Mouse (Mus musculus) hindbrain, embryonic 15.5 days (tissue): ENCODE measurements at regions not wholly inside any gene's neighbourhood (a gene's known extent, or its start where the extent isn't known, plus 50 kb on each side); places are given as distances from the start of the nearest gene placed in this dataset.

Experiments
- ATAC-seq: fragments of 200-750 bp; cut with Nextera tagmentation; 2 replicates; pipeline ENCODE4 v1.8.0; 2017; ENCODE audit warnings: low read depth, moderate number of reproducible peaks, moderate TSS enrichment; ENCODE audit not compliant: low FRiP score
- H3K27ac ChIP-seq: fragments of 300-500 bp; sonication (generic); replicated peaks from 2 replicates; pipeline ENCODE4 v1.5.1; 2015; ENCODE audit warnings: mild to moderate bottlenecking, inconsistent platforms
- H3K27me3 ChIP-seq: fragments of 300-500 bp; sonication (generic); 2 replicates; pipeline ENCODE4 v1.6.1; 2015; ENCODE audit warnings: control low read depth, inconsistent platforms
- H3K36me3 ChIP-seq: fragments of 300-500 bp; sonication (generic); 2 replicates; pipeline ENCODE4 v1.6.1; 2015; ENCODE audit warnings: control low read depth, inconsistent platforms
- H3K4me1 ChIP-seq: fragments of 300-500 bp; sonication (generic); replicated peaks from 2 replicates; pipeline ENCODE4 v1.6.1; 2015; ENCODE audit warnings: control low read depth, inconsistent platforms
- H3K4me2 ChIP-seq: fragments of 300-500 bp; sonication (generic); 2 replicates; pipeline ENCODE4 v1.6.1; 2015; ENCODE audit warnings: moderate library complexity, mild to moderate bottlenecking, inconsistent platforms
- H3K4me3 ChIP-seq: fragments of 300-500 bp; sonication (generic); 2 replicates; pipeline ENCODE4 v1.5.1; 2015; ENCODE audit warnings: mild to moderate bottlenecking, inconsistent platforms
- H3K9ac ChIP-seq: fragments of 300-500 bp; sonication (generic); 2 replicates; pipeline ENCODE4 v1.6.1; 2015; ENCODE audit warnings: inconsistent platforms
- H3K9me3 ChIP-seq: fragments of 300-500 bp; sonication (generic); 2 replicates; pipeline ENCODE4 v1.6.1; 2016; ENCODE audit warnings: control low read depth, inconsistent platforms
- WGBS: fragments of 180-500 bp; shearing (Covaris S2); methylation state at CpG from one replicate; pipeline ENCODE4 v1.1.7; 2015; 5-methylcytosine and 5-hydroxymethylcytosine counted together

DNA sequence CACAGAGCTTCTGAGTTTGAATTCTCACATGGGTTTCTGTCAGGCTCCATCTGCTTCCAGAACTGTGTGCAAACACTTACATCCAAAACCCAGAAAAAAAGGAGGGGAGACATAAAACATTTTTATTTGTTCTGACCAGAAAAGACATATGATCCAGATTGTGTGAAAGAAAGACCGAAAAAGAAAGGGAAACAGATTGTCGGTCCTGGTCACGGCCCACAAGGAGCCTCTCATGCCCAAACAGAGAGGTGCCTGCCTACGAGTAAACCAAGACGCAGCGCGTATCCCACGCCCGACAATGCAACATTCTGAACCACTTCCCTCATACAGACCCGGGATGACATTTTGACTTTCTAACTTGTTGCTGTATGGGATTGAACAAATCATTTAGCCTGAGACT lies 65.3 kb upstream of the Rgma start:
- 95% methylated on average over 10 of the region's 10 CpGs for WGBS
- H3K4me2 ChIP-seq, result no peak overlapping the region
- ATAC-seq, result no peak
- no peak overlapping the region for H3K9ac ChIP-seq
- H3K4me3 ChIP-seq, result no peak overlapping the region
- H3K9me3 ChIP-seq, result no peaks in the 10 kb centered on the region
- H3K4me1 ChIP-seq, result peaks cover 18% of the 10 kb centered on the region
- no peak overlapping the region for H3K27ac ChIP-seq
- no peaks in the 10 kb centered on the region for H3K36me3 ChIP-seq
- H3K27me3 ChIP-seq, result no peaks in the 10 kb centered on the region

DNA sequence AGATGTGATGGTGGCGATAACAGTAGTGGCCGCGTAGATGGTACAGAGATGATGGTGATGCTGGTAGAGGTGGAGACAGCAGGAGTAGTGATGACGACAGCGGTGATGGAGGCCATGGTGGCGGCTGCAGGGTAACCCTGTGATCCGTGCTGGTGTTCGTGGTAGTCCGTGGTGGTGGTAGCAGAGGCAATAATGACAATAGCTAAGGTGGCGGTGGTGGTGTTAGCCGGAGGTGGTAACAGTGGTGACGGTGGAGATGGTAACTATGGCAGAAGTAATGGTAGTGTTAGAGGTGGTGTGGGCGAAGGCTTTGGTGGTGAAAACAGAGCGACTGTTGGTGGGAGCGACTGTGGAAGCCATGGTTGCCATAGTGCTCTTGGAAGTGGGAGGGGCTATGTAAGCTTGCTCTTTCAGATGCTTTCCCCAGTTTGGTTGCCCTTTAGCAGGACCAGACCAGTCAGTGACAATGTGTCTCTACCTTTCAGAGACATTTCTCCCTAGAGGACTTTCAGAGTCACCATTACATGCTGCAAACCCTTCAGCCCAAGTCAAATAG lies 64.7 kb upstream of the Rgma start:
- Histone ChIP-seq H3K4me2 (no peak overlapping the region), H3K9ac (no peak overlapping the region), H3K36me3 (no peaks in the 10 kb centered on the region), H3K9me3 (no peaks in the 10 kb centered on the region), H3K27ac (no peak overlapping the region), H3K27me3 (no peaks in the 10 kb centered on the region), H3K4me1 (peaks cover 12% of the 10 kb centered on the region), H3K4me3 (no peak overlapping the region)
- no peak for ATAC-seq
- WGBS, result 96% methylated on average over 15 of the region's 15 CpGs

DNA sequence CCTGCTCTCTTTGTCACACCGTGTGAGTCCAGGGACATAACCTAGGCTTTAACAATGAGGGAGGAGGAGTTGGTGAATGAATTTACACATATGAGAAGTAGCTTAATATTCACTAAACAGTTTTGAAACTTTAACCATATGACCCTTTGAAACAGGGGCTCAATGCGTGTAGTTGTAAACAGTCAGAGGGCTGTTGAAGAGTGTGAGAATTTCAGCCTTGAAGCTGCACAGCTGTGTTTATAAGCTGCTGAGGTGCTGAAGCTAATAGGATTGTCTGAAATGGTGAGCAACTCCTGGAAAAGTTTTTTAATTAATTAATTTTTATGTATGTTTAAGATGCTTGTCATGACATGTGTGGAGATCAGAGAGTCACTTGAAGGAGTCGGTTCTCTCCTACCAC lies 59.8 kb upstream of the Rgma start:
- Histone ChIP-seq H3K27me3 (no peaks in the 10 kb centered on the region), H3K4me3 (no peak overlapping the region), H3K36me3 (no peaks in the 10 kb centered on the region), H3K27ac (no peak overlapping the region), H3K4me1 (0 out of 2 replicates have a peak, but pooled peaks cover 3% of the 10 kb centered on the region), H3K9ac (no peak overlapping the region), H3K9me3 (no peaks in the 10 kb centered on the region), H3K4me2 (no peak overlapping the region)
- ATAC-seq, result no peak
- WGBS, result 76% methylated on average over 3 of the region's 3 CpGs

DNA sequence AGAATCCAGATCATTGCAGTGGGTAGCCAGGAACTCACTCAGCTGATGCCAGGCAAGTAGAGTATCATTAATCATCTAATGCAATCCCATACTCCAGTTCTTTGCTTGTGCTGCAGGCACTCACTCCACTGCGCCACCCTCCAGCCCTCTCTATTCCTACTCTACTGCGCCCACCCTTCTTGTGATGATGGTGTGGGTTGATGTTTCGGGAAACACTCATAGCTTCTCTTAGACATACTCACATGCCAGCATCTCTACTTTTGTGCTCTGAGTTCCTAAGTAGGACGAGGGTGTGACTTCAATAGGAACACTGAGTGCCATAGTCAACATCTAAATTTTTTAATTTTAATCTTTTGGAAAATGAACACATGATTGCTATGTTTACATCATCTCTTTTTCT lies 57.7 kb upstream of the Rgma start:
- Histone ChIP-seq H3K9me3 (no peaks in the 10 kb centered on the region), H3K9ac (no peak overlapping the region), H3K36me3 (no peaks in the 10 kb centered on the region), H3K27me3 (no peaks in the 10 kb centered on the region), H3K27ac (no peak overlapping the region), H3K4me1 (0 out of 2 replicates have a peak, but pooled peaks cover 3% of the 10 kb centered on the region), H3K4me3 (no peak overlapping the region), H3K4me2 (no peak overlapping the region)
- WGBS, result 98% methylated on average over 4 of the region's 4 CpGs
- ATAC-seq, result no peak

DNA sequence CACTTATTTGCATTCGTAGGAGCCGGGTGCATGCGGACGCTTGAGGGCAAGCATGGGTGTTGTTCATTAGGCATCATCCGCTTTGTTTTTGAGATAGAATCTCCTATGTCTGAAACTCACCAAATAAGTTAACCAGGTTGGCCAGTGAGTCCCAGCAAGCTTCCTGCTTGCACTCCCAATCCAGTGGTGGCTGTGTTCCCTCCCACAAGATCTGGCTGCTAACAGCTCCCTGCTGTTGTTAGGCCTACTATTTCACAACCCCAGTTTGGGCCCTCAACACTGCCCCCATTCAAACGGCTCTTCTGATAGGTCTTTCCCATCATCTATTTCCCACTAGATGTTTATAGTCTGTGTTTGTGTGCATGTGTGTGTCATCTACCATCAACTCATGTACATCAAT lies 56.3 kb upstream of the Rgma start:
- no peak overlapping the region for H3K9ac ChIP-seq
- no peak overlapping the region for H3K27ac ChIP-seq
- H3K4me2 ChIP-seq, result no peak overlapping the region
- 0 out of 2 replicates have a peak, but pooled peaks cover 3% of the 10 kb centered on the region for H3K4me1 ChIP-seq
- WGBS, result 95% methylated on average over 6 of the region's 6 CpGs
- no peak for ATAC-seq
- H3K4me3 ChIP-seq, result no peak overlapping the region
- H3K36me3 ChIP-seq, result no peaks in the 10 kb centered on the region
- H3K9me3 ChIP-seq, result no peaks in the 10 kb centered on the region
- no peaks in the 10 kb centered on the region for H3K27me3 ChIP-seq

DNA sequence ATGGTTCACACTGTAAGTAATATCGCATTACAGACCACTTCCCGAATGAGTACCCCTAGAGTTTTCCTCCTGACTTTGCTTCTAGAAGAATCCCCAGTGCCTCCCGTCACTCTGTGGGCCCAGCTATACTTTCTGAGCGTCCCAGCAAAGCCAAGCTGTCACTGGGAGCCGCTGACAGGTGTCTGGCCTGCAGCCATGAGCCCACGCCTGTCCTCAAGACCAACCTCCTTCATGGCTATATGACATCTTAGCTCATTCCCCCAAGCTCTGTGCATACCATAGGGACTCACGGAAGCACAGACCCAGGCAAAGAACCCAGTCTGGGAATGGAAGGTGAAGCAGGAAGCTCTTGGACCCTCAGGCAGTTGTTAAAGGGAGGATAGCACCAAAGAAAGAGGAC lies 55.3 kb upstream of the Rgma start:
- WGBS, result 75% methylated on average over 7 of the region's 7 CpGs
- Histone ChIP-seq H3K27me3 (no peaks in the 10 kb centered on the region), H3K27ac (no peak overlapping the region), H3K4me2 (no peak overlapping the region), H3K4me1 (0 out of 2 replicates have a peak, but pooled peaks cover 3% of the 10 kb centered on the region), H3K9ac (no peak overlapping the region), H3K9me3 (no peaks in the 10 kb centered on the region), H3K36me3 (no peaks in the 10 kb centered on the region), H3K4me3 (no peak overlapping the region)
- no peak for ATAC-seq

DNA sequence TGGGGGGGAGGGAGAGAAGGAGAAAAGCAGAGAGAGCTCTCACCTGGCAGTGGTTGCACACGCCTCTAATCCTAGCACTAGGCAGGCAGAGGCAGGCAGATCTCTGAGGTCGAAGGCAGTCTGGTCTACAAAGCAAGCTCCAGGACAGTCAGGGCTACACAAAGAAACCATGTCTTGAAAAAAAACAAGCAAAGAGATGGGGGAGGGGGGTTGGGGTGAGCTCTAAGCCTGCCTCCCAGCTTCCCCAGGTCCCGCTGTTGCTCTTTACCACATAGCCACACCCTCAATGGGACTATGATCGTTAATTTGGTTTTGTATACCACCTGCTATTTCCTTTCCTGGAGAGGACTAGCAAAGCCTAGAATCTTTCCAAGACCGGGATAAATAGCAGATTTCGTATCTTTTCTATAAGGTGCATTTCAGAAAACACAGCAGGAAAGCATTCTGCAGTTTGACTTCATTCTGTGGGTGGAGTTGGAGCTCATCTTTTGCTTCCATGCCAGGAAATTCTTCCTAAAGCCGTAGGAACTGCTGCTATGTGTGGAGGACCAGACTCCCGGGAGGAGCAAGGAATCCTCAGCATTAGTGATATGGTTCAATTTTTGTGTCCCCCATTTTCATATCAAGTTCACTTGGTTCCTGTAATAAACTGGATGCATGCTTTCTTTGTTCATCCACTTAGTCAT lies 52.7 kb upstream of the Rgma start:
- Histone ChIP-seq H3K4me3 (no peak overlapping the region), H3K4me2 (no peak overlapping the region), H3K27ac (no peak overlapping the region), H3K4me1 (peaks cover 3% of the 10 kb centered on the region; the same call in 1 of the 2 replicates), H3K9me3 (no peaks in the 10 kb centered on the region), H3K36me3 (no peaks in the 10 kb centered on the region), H3K27me3 (no peaks in the 10 kb centered on the region), H3K9ac (no peak overlapping the region)
- ATAC-seq, result no peak
- 86% methylated on average over 8 of the region's 8 CpGs for WGBS

DNA sequence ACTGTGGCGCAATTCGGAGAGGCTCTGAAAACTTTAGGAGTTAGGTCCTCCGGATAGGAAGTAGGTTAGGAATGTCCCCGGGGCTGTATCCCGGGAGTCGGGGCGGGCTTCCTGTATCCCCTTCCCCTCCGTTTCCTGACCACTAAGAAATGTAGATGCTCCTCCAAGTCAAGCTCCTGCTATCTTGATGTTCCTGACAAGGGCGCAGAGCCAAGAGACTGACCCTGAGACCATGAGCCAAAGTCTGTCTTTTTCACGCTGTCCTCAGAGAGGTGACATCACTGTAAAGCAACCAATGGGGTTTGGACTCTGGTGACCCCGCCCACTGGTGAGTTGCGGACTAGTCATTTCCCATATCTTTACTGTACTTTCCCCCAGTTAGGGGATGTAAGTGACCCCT lies 51.8 kb upstream of the Rgma start:
- Histone ChIP-seq H3K27ac (no peak overlapping the region), H3K36me3 (no peaks in the 10 kb centered on the region), H3K4me1 (peaks cover 3% of the 10 kb centered on the region; the same call in 1 of the 2 replicates), H3K9me3 (no peaks in the 10 kb centered on the region), H3K9ac (no peak overlapping the region), H3K4me2 (no peak overlapping the region), H3K27me3 (no peaks in the 10 kb centered on the region), H3K4me3 (no peak overlapping the region)
- WGBS, result 62% methylated on average over 12 of the region's 12 CpGs
- ATAC-seq, result no peak

DNA sequence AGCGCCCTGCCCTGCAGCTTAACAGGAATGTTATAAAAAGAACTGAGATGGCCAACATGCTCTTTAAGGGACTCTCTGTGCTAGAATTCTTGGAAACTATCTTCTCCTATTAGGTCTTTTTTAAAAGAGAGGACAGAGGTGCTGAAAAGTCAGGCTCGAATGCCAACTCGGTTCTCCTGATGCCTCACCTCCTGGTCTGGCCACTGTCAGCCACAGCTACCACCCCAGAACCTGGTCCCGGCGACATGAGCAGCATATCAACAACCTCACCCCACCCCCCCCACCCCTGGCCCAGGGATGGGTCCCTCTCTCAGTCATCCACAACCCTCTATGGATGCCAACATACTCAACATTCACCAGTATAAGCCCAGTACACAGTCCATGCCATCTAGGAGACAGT lies 49.8 kb upstream of the Rgma start:
- Histone ChIP-seq H3K4me2 (no peak overlapping the region), H3K36me3 (no peaks in the 10 kb centered on the region), H3K4me1 (no peaks in the 10 kb centered on the region; the same call in 1 of the 2 replicates), H3K4me3 (no peak overlapping the region), H3K27me3 (no peaks in the 10 kb centered on the region), H3K9ac (no peak overlapping the region), H3K27ac (no peak overlapping the region), H3K9me3 (no peaks in the 10 kb centered on the region)
- no peak for ATAC-seq
- 98% methylated on average over 5 of the region's 5 CpGs for WGBS
